Mouse (Mus musculus) ovary, postnatal 36 days (tissue): ENCODE data around the gene Emsy.
A peak's percentile ranks its signal among the peaks of the same experiment; 100 is the strongest.

Experiments
- DNase-seq: peaks from one replicate; pipeline ENCODE4 v3.0.0; 2022; ENCODE audit warnings: low spot score, mixed read lengths

The Emsy gene

GRCm38 (mm10) chr7:98656531-98657221 lies at the start of gene Emsy:
TSS of gene Emsy (minus strand) at chr7:98656783.
- DNase-seq: peak; percentile 90

DNA sequence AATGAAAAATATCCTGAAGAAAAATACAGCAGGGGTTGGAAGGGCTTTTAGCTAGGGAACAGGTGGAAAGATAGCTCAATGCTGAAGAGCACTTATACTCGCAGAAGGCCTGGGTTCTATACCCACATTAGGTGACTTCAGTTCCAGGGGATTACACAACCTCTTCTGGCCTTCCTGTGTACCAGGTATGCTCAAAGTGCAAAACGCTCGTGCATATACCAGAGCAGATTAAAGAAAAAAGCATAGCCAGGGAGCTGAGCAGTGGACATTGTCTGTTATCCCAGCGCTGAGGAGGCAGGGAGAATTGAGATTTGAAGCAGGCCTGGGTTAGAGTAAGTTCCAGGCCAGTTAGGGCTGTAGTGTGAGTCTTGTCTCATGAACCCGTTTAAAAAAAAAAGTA lies 47.7 kb upstream of the Emsy start:
- no peak for DNase-seq

- DNase-seq: no peak
These were observed 46.8 kb upstream of the Emsy start for GRCm38 (mm10) chr7:98703365-98703881.

GRCm38 (mm10) chr7:98702283-98703240 lies 46.0 kb upstream of the Emsy start, which contains the start of gene Thap12:
TSS of gene Thap12 (plus strand) at chr7:98703103.
- peak; percentile 99 for DNase-seq

DNA sequence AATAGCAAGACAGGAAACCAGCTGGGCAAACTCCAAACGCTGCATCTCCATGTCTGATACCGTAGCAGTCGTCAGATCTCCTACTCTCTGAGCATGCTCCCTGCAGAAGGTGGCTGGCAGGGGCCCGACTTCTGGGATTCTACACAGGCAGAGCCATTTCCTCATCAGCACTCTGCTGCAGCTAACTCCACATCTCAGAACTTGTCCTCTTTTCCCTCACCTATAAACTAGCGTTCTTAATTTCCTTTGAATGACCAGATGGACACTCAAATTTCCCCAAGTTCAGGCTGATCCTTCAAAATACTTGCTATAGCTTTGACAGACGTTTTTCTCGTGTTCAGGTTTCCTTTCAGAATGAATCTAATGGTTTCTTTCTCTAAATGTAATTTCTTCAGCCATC lies 45.2 kb upstream of the Emsy start:
- no peak for DNase-seq

DNA sequence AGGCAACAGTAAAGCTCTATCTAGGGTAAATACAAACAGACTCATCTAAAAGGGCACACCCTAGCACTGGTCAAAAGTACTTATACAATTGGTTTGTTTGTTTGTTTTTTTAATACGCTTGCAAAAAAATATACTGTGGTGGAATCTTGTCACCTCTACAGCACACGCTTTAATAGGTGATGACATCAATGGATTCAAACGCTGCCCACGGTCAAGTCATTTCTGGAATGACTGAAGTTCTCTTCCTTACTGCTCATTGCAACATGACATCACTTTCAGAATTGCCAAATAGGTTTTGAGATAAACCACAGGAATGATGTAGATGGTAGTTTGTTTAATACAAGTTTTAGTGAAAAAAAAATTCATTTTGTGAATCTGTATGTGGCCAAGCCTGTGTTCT lies 42.0 kb upstream of the Emsy start:
- no peak for DNase-seq

GRCm38 (mm10) chr7:98698041-98698440 lies 41.5 kb upstream of the Emsy start:
- no peak for DNase-seq

DNA sequence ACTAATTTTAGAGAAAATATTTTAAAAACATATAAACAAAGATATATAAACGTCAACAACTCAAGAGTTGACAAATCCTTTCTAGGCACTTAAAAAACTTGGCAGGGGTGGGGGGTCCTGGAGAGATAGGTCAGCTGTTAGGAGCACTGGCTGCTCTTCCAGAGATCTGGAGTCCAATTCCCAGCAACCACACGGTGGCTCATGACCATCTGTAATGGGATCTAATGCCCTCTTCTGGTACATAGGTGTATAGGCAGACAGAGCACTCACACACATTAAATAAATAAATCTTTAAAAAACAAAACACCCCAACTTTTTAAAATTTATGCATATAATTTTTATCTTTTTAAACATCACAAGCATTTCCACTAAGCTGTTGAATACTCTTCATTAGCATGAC lies 40.9 kb upstream of the Emsy start:
- no peak for DNase-seq

DNA sequence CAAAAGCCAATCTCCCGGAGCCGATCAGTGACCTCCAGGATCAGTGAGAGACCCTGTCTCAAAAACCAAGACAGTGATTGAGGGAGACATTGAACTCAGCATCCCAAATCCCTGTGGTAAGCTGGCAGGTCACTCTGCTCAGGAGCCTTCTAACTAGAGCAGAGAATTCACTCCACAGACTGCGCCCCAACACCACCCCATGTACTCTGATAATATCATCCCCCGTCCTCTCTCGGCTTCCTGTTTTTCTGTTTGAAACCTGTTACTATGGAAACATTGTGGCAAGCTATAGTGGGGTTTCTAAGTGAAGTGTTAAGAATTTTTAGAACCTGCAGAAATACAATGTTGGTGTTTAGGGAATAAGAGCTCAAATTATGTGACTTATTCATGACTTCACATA lies 37.5 kb upstream of the Emsy start:
- no peak for DNase-seq

- no peak for DNase-seq
These were observed 36.4 kb upstream of the Emsy start for GRCm38 (mm10) chr7:98692761-98693546.

DNA sequence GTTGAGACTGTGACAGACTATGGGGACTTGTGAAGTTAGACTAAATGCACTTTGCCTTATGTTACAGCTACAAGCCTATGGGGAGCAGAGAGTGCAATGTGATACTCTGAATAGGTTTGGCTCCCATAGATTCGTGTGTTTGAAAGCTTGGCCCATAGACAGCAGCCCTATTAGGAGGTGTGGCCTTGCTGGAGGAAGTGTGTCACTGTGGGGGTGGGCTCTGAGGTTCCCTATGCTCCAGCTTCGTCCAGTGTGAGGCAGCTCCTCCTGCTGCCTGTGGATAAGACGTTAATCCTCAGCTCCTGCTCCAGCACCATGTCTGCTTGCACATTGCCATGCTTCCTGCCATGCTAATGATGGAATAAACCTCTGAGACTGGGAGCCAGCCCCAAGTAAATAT lies 34.2 kb upstream of the Emsy start:
- DNase-seq: no peak

- no peak for DNase-seq
These were observed 33.5 kb upstream of the Emsy start for GRCm38 (mm10) chr7:98690126-98690525.

GRCm38 (mm10) chr7:98685895-98686294 lies 29.3 kb upstream of the Emsy start:
- DNase-seq: no peak

- DNase-seq: no peak
These were observed 26.2 kb upstream of the Emsy start for GRCm38 (mm10) chr7:98682821-98683220.

- DNase-seq: no peak
These were observed 24.1 kb upstream of the Emsy start for GRCm38 (mm10) chr7:98680691-98681090.

DNA sequence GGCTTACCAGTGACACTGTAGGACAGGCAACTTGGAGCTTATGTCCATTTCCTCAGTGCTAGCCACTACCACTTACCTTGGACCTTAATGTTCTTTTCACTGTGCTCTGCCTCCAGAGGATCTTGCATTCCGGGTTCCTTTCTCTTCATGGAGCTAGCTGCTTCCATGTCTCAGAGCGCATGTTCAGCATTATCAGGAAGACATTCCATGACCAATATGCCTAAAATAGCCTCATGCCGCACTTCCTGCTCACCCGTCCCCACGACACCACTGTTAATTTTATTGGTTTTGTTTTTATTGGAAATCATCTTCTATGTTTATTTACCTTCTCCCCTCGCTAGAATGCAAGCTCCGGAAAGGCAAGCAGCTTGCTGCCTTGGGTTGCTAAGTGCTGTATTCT lies 21.9 kb upstream of the Emsy start:
- DNase-seq: no peak

DNA sequence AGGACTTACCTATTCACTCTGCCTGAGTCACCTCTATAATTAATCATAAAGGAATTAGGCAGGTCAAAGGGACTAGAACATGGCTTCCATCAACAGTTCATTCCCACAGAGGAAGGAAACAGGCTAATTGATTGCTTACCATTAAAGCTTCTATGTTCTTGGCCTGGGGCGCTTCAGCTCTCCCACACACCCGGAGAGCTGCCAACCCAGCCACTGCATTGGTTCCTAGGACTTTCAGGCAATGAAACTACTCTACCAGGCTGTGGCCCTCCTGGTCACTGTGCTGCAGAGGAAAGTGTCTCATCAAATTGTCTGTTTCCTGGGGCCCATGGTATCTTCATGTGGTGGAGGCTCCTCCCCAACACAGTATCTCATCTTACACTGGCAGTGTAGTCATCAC lies 20.9 kb upstream of the Emsy start:
- no peak for DNase-seq

GRCm38 (mm10) chr7:98674344-98674743 lies 17.8 kb upstream of the Emsy start:
- no peak for DNase-seq

DNA sequence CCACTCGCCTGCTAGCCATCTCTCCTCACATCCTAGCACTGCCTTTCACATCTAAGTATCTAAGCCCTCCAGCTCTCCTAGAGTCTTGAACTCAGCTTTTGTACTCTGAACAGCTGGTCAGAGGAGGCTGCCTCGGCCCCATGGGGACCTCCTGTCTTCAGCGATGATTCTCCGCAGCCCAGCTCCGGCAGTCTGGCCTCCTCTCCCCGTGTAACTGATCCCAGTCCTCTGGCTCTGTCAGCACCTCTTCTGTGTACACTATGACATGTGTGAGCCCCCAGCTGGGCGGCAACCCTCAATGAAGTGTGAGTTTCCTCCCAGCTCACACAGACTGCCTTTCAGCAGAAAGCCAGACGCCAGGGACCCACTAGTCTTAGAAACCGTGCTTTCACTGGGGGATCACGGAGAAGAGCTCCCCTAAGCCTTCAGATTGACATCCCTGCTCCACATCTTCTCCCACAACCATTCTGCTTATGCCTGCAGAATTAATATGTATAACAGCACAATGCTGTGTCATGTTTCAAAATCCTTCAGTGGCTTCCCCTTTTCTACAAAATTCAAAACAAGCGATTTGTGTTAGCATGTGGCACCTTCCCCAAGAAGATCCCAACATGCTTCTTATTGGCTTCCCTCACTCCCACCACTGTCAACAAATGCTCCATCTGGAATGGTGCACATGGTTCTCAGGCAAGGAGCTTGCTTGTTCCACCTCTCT lies 15.8 kb upstream of the Emsy start:
- DNase-seq: no peak

- DNase-seq: no peak
These were observed 14.8 kb upstream of the Emsy start for GRCm38 (mm10) chr7:98671416-98671815.

DNA sequence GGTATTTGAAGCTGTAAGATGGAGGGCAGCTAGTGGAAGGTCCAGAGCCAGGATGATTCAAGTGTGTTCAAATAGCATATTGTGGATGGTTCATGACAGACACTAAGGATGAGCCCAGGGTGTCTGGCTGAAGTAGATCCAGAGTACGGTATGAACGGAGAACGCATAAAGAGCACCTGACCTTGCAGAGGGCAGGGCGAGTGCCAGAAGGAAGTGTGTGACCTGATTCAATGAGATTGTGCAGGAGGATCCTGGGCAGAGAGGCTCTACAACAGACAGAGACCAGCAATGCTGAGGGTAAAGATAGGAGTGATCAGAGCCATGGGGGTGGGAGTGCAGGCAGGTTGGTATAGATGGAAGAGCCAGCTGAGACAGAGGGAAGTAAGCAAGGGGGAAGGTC lies 14.2 kb upstream of the Emsy start:
- no peak for DNase-seq
